Comparison of ENCODE assay signal across 24 mouse cellular contexts in the genomic region with DNA sequence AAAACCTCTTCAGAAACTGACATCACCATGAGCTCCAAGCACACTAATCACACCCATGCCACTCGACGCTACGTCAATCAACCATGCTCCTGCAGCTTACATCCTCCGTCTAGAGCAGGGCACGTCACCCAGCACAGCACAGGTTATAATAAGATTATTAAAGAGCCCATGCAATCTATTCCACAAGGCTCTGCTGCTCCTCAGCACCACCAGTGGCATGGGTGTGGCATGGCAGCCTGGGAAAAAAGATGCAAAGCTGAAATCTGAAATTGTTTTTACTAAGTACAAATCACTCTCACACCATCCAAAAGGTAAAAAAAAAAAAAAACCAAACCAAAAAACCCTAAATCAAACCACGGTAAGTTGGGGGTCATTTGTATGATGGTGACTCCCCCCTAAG.
DNase-seq lines count a peak whose midpoint lies in the region; ATAC-seq and TF ChIP-seq lines count a peak whose summit lies in the region.
"Had no signal": no experiment of that assay in that cellular context is flagged by ENCODE, and none has a peak within 500 bp of the region (broad histone marks: within the 10 kb centered on the region; RNA-seq: fewer than 3 reads in every experiment).

No protein-coding gene starts in this region.

- TF ChIP-seq POLR2A in MEL (IDR thresholded peaks at IDR 0.05; ENCODE audit: control insufficient read depth in 1 of 2, insufficient read depth in 1 of 2, low read depth in 1 of 2, low read length in 2 of 2, poor library complexity in 1 of 2): no peak

- TF ChIP-seq RAD21 in MEL (IDR thresholded peaks at IDR 0.05; ENCODE audit: low read depth, low read length): no peak

- ATAC-seq in embryonic facial prominence, embryonic 13.5 days (ENCODE audit: insufficient number of reproducible peaks, insufficient read depth, low FRiP score, low TSS enrichment, low read depth): no peak
- no peak for ATAC-seq in limb, embryonic 13.5 days (ENCODE audit: low FRiP score, low read depth)
- ATAC-seq: CD4-positive, CD25-positive, alpha-beta regulatory T cell, adult 4 months; Patski had no signal

- H3K4me3 ChIP-seq in embryonic facial prominence, embryonic 13.5 days: no peak overlapping the region
- H3K4me3 ChIP-seq in embryonic facial prominence, embryonic 10.5 days: no peak overlapping the region
- H3K4me3 ChIP-seq in left cerebral cortex, adult 2 months: no peak overlapping the region
- no peak overlapping the region for H3K4me3 ChIP-seq in MEL (ENCODE audit: control insufficient read depth in 1 of 2, insufficient read depth in 1 of 2, low read depth in 2 of 2, low read length in 2 of 2)
- no peak overlapping the region for H3K4me3 ChIP-seq in limb, embryonic 13.5 days
- no peak overlapping the region for H3K4me3 ChIP-seq in hindbrain, embryonic 10.5 days
- H3K4me3 ChIP-seq: erythroblast, embryonic 14.5 days; forebrain, embryonic 12.5 days; heart, embryonic 10.5 days; hindbrain, embryonic 13.5 days; liver, embryonic 15.5 days; midbrain, embryonic 12.5 days had no signal

- no peaks in the 10 kb centered on the region for H3K27me3 ChIP-seq in embryonic facial prominence, embryonic 13.5 days
- H3K27me3 ChIP-seq in embryonic facial prominence, embryonic 10.5 days (replicated peaks; ENCODE audit: low read depth, poor library complexity, severe bottlenecking): no peaks in the 10 kb centered on the region
- no peaks in the 10 kb centered on the region for H3K27me3 ChIP-seq in MEL (ENCODE audit: control insufficient read depth in 1 of 2, insufficient read depth in 2 of 2, low read length in 2 of 2)
- no peaks in the 10 kb centered on the region for H3K27me3 ChIP-seq in limb, embryonic 13.5 days
- H3K27me3 ChIP-seq in hindbrain, embryonic 10.5 days (ENCODE audit: insufficient read depth, poor library complexity, severe bottlenecking): no peaks in the 10 kb centered on the region
- H3K27me3 ChIP-seq: forebrain, embryonic 12.5 days; hindbrain, embryonic 13.5 days; liver, embryonic 15.5 days; midbrain, embryonic 12.5 days; Patski had no signal

- no peak overlapping the region for H3K9ac ChIP-seq in embryonic facial prominence, embryonic 13.5 days
- H3K9ac ChIP-seq in MEL (ENCODE audit: control insufficient read depth, low read depth, low read length, poor library complexity, severe bottlenecking): no peak overlapping the region
- no peak overlapping the region for H3K9ac ChIP-seq in limb, embryonic 13.5 days
- H3K9ac ChIP-seq: forebrain, embryonic 12.5 days; hindbrain, embryonic 13.5 days; liver, embryonic 15.5 days; midbrain, embryonic 12.5 days had no signal

- intact Hi-C loops in left cerebral cortex, adult 2 months (cut with DNase I): no loop called here
- intact Hi-C loops in left cerebral cortex, postnatal 36 days (cut with DNase I): no loop called here

- no peak for DNase-seq in embryonic facial prominence, embryonic 10.5 days (ENCODE audit: low spot score)
- DNase-seq in left cerebral cortex, adult 2 months (ENCODE audit: extremely low spot score in 1 of 2, low spot score in 2 of 2): no peak
- DNase-seq in left cerebral cortex, postnatal 36 days (ENCODE audit: low spot score in 2 of 2): no peak
- no peak for DNase-seq in MEL (ENCODE audit: low read depth, low spot score)
- DNase-seq in retina, embryonic 14.5 days (ENCODE audit: low spot score): no peak
- DNase-seq in hindbrain, embryonic 10.5 days (ENCODE audit: low spot score): no peak
- DNase-seq: heart, postnatal 10 days; kidney, adult 2 months; kidney, postnatal 14 days; layer of hippocampus, postnatal 36 days; liver; right cerebral cortex, postnatal 14 days; spleen, adult 18-20 months; thymus, postnatal 36 days had no signal

- H3K27ac ChIP-seq in embryonic facial prominence, embryonic 13.5 days: peak overlapping the region; percentile 69
- no peak overlapping the region for H3K27ac ChIP-seq in embryonic facial prominence, embryonic 10.5 days (replicated peaks)
- H3K27ac ChIP-seq in left cerebral cortex, adult 2 months: no peak overlapping the region
- no peak overlapping the region for H3K27ac ChIP-seq in MEL (ENCODE audit: control insufficient read depth, low read depth, low read length)
- 0 out of 2 replicates have a peak overlapping the region, but pooled peaks have one; percentile 39 for H3K27ac ChIP-seq in limb, embryonic 13.5 days
- no peak overlapping the region for H3K27ac ChIP-seq in hindbrain, embryonic 10.5 days
- H3K27ac ChIP-seq: forebrain, embryonic 12.5 days; heart, embryonic 10.5 days; hindbrain, embryonic 13.5 days; liver, embryonic 15.5 days; midbrain, embryonic 12.5 days had no signal

- H3K79me2 ChIP-seq in MEL (ENCODE audit: control insufficient read depth, insufficient read depth, low read length, poor library complexity): no peaks in the 10 kb centered on the region

- H3K4me1 ChIP-seq in embryonic facial prominence, embryonic 13.5 days: peaks cover 61% of the 10 kb centered on the region
- peaks cover 32% of the 10 kb centered on the region for H3K4me1 ChIP-seq in embryonic facial prominence, embryonic 10.5 days
- H3K4me1 ChIP-seq in MEL (ENCODE audit: control insufficient read depth in 1 of 2, insufficient read depth in 2 of 2, low read length in 2 of 2): peaks cover 0 to 6% of the 10 kb centered on the region in 2 experiments; a peak in 1 of 4 replicates
- H3K4me1 ChIP-seq in limb, embryonic 13.5 days: peaks cover 57% of the 10 kb centered on the region
- peaks cover 50% of the 10 kb centered on the region for H3K4me1 ChIP-seq in hindbrain, embryonic 10.5 days (replicated peaks)
- H3K4me1 ChIP-seq: liver, embryonic 15.5 days had no signal

- peak; percentile 37 for TF ChIP-seq CTCF in left cerebral cortex, adult 2 months (IDR thresholded peaks at IDR 0.05)
- TF ChIP-seq CTCF in MEL (IDR thresholded peaks at IDR 0.05 in 2 of 3, conservative IDR thresholded peaks at IDR 0.05 in 1 of 3; ENCODE audit: control insufficient read depth in 1 of 3, insufficient read depth in 1 of 3, low read depth in 2 of 3, low read length in 3 of 3, poor library complexity in 1 of 3, severe bottlenecking in 1 of 3): peak in 2 of 3 experiments; percentile 4 to 13; a peak in 1 of 6 replicates

- no peak overlapping the region for H3K4me2 ChIP-seq in embryonic facial prominence, embryonic 13.5 days
- no peak overlapping the region for H3K4me2 ChIP-seq in limb, embryonic 13.5 days (replicated peaks)
- H3K4me2 ChIP-seq: forebrain, embryonic 12.5 days; hindbrain, embryonic 13.5 days; liver, embryonic 15.5 days; midbrain, embryonic 12.5 days had no signal

- H3K36me3 ChIP-seq in embryonic facial prominence, embryonic 13.5 days: no peaks in the 10 kb centered on the region
- peaks cover 17% of the 10 kb centered on the region for H3K36me3 ChIP-seq in embryonic facial prominence, embryonic 10.5 days (replicated peaks)
- no peaks in the 10 kb centered on the region for H3K36me3 ChIP-seq in MEL (ENCODE audit: control insufficient read depth in 1 of 2, insufficient read depth in 2 of 2, low read length in 2 of 2)
- H3K36me3 ChIP-seq in limb, embryonic 13.5 days: peaks cover 6% of the 10 kb centered on the region; the same call in 1 of the 2 replicates
- H3K36me3 ChIP-seq in hindbrain, embryonic 10.5 days: peaks cover 11% of the 10 kb centered on the region; the same call in 1 of the 2 replicates
- H3K36me3 ChIP-seq: hindbrain, embryonic 13.5 days; liver, embryonic 15.5 days; midbrain, embryonic 12.5 days had no signal

- H3K9me3 ChIP-seq in embryonic facial prominence, embryonic 13.5 days: no peaks in the 10 kb centered on the region
- 0 out of 2 replicates have a peak, but pooled peaks cover 5% of the 10 kb centered on the region for H3K9me3 ChIP-seq in embryonic facial prominence, embryonic 10.5 days
- H3K9me3 ChIP-seq in MEL (replicated peaks; ENCODE audit: insufficient read depth, low read length): no peaks in the 10 kb centered on the region
- H3K9me3 ChIP-seq in limb, embryonic 13.5 days: no peaks in the 10 kb centered on the region
- 0 out of 2 replicates have a peak, but pooled peaks cover 2% of the 10 kb centered on the region for H3K9me3 ChIP-seq in hindbrain, embryonic 10.5 days
- H3K9me3 ChIP-seq: forebrain, embryonic 12.5 days; heart, embryonic 10.5 days; hindbrain, embryonic 13.5 days; liver, embryonic 15.5 days; midbrain, embryonic 12.5 days had no signal

- no peak for TF ChIP-seq EP300 in MEL (IDR thresholded peaks at IDR 0.05; ENCODE audit: low read depth in 1 of 2, low read length in 2 of 2)

- 71% methylated on average over 6 of the region's 6 CpGs for WGBS in embryonic facial prominence, embryonic 13.5 days
- 84% methylated on average over 6 of the region's 6 CpGs for WGBS in embryonic facial prominence, embryonic 10.5 days
- 60% methylated on average over 6 of the region's 6 CpGs for WGBS in limb, embryonic 13.5 days
- WGBS in hindbrain, embryonic 10.5 days: 92% methylated on average over 6 of the region's 6 CpGs

TF ChIP-seq in MEL, 35 proteins besides CTCF, POLR2A, EP300 and RAD21:
- TF ChIP-seq ZMIZ1 (IDR thresholded peaks at IDR 0.05; ENCODE audit: low read depth, low read length): no peak
- TF ChIP-seq TAL1 (IDR thresholded peaks at IDR 0.05; ENCODE audit: low read length): no peak
- no peak for TF ChIP-seq SMC3 (IDR thresholded peaks at IDR 0.05; ENCODE audit: low read depth, low read length)
- TF ChIP-seq MAX (IDR thresholded peaks at IDR 0.05; ENCODE audit: low read length): no peak
- no peak for TF ChIP-seq ETS1 (IDR thresholded peaks at IDR 0.05; ENCODE audit: low read depth, low read length)
- TF ChIP-seq E2F4 (IDR thresholded peaks at IDR 0.05; ENCODE audit: borderline replicate concordance, low read depth, low read length): no peak
- TF ChIP-seq USF2 (IDR thresholded peaks at IDR 0.05; ENCODE audit: borderline replicate concordance in 1 of 2, insufficient read depth in 1 of 2, low read depth in 1 of 2, low read length in 2 of 2): no peak
- TF ChIP-seq KAT2A (conservative IDR thresholded peaks at IDR 0.05; ENCODE audit: low read depth, low read length): no peak
- TF ChIP-seq ZC3H11A (IDR thresholded peaks at IDR 0.05; ENCODE audit: low read depth, low read length): no peak
- no peak for TF ChIP-seq MYC (IDR thresholded peaks at IDR 0.05; ENCODE audit: low read depth, low read length)
TF ChIP-seq in MEL: peak in this region for 0.

Comparison
In these comparisons a context has a peak if more than half of its experiments do, and no peak if none do; other contexts are left out.
1. H3K27ac ChIP-seq: peak in embryonic facial prominence, embryonic 13.5 days (single experiment) and limb, embryonic 13.5 days (single experiment); none in embryonic facial prominence, embryonic 10.5 days (single experiment), left cerebral cortex, adult 2 months (single experiment), MEL (single experiment) and hindbrain, embryonic 10.5 days (single experiment).